Mouse (Mus musculus) gastrocnemius, postnatal 10 days (tissue): Measurements from ENCODE around the gene Cntnap5b. TPM values are rescaled to one million over a fixed set of nuclear protein-coding genes. Genes with fewer than 3 reads are reported as not detected.

Source experiments
- DNase-seq: peaks from one replicate; pipeline ENCODE4 v3.0.0; 2021; ENCODE audit warnings: mixed read lengths
- total RNA-seq, 2 experiments: library from RNA; stranded (reverse); gene quantifications; 2 replicates each; pipeline ENCODE4 v1.2.3; 2021

Cntnap5b gene
- total RNA-seq, 2 experiments from 2014 or later: 0.26 to 0.27 TPM

DNA sequence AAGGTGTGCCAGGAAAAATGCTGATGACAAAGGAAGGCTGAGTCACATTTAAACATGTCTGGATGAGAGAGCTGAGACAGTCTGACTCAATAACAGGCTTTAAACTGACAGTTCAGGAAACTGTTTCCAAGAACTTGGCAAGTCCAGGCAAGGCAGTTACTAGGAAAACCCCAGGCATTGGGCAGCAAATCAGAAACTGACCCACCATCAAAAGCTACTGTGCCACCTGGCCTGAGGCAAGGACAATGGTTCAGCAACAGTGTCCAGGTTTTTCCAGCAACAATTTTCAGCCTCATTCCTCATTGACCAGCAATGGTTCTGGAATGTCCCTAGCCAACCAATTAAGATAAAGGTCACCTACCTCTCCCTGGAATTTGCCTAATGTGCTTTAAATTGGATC lies 399.0 kb downstream of the Cntnap5b start:
- no peak for DNase-seq

- peak; percentile 11 for DNase-seq
These were observed 407.5 kb downstream of the Cntnap5b start for GRCm38 (mm10) chr1:100180050-100180449.

- no peak for DNase-seq
These were observed 459.5 kb downstream of the Cntnap5b start for GRCm38 (mm10) chr1:100231980-100232608.

DNA sequence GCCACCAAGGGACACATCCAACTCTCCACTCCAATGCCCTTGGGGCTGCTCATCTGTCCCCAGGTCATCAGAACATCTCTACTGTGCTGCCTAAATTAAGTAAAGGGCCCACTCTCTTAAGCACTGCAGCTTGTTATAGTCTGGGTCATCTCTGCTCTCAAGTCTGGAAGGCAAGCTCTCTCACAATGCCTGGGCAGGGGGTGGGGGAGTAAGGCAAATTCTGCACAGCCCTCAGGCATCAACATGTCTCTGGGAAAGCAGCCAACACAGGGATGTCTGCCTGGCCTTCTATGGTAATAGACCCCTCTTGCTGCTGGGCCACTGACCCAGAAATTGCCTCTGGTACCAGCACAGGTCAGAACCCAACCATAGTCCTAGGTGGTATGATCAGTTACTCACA lies 479.4 kb downstream of the Cntnap5b start:
- no peak for DNase-seq

DNA sequence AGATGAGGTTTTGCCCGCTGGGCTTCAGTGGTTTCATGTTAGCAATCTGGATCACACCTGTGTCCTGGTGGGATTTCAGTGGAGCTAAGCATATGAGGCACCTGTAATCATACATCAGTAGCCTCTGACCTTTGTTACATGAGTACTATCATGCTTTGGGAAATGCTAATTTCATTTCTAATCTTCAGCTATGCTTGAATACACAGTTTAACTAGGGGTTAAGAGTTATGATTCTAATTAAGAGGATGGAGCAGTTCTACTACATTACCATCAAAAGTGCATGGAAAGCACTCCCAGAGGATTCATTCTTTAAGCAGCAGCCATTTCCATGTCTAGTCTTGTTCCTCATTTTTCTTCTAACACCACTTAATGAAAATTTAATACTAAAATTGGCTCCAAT lies 538.1 kb downstream of the Cntnap5b start:
- DNase-seq: no peak

- DNase-seq: no peak
These were observed 558.5 kb downstream of the Cntnap5b start for GRCm38 (mm10) chr1:100331066-100331465.

- no peak for DNase-seq
These were observed 597.0 kb downstream of the Cntnap5b start for GRCm38 (mm10) chr1:100369415-100370113.

GRCm38 (mm10) chr1:100386252-100386651 lies 613.7 kb downstream of the Cntnap5b start:
- no peak for DNase-seq

GRCm38 (mm10) chr1:100394034-100394433 lies 621.5 kb downstream of the Cntnap5b start:
- no peak for DNase-seq

GRCm38 (mm10) chr1:100416658-100417224 lies 644.2 kb downstream of the Cntnap5b start:
- no peak for DNase-seq

GRCm38 (mm10) chr1:100430038-100430774 lies 657.6 kb downstream of the Cntnap5b start:
- no peak for DNase-seq

- DNase-seq: no peak
These were observed 691.3 kb downstream of the Cntnap5b start for GRCm38 (mm10) chr1:100463877-100464276.

GRCm38 (mm10) chr1:100465226-100465625 lies 692.7 kb downstream of the Cntnap5b start:
- DNase-seq: no peak

- no peak for DNase-seq
These were observed 695.0 kb downstream of the Cntnap5b start for GRCm38 (mm10) chr1:100467595-100467994.

- no peak for DNase-seq
These were observed 737.3 kb downstream of the Cntnap5b start for GRCm38 (mm10) chr1:100509866-100510265.
